Mouse (Mus musculus) ES-E14 (cell line): ENCODE measurements around the gene Ndufaf8. TPM values are rescaled to one million over a fixed set of nuclear protein-coding genes. Genes with fewer than 3 reads are reported as not detected.

ENCODE experiments used
- DNase-seq: peaks from one replicate; pipeline ENCODE4 v3.0.0-alpha.2; 2013; ENCODE audit warnings: low read depth, low spot score
- H3K27ac ChIP-seq: 2 replicates; pipeline ENCODE4 v1.5.1; 2012; ENCODE audit warnings: low read depth, mild to moderate bottlenecking, low read length, moderate library complexity, mixed read lengths; ENCODE audit not compliant: poor library complexity, insufficient read depth, severe bottlenecking
- H3K36me3 ChIP-seq: 2 replicates; pipeline ENCODE4 v1.6.1; 2012; ENCODE audit warnings: mild to moderate bottlenecking, low read length, moderate library complexity, mixed read lengths; ENCODE audit not compliant: control insufficient read depth, poor library complexity, insufficient read depth, severe bottlenecking
- H3K4me1 ChIP-seq, 2 experiments: fragments of 150-350 bp in 1 of 2; sonication (generic) in 1 of 2; 2 replicates each; pipeline ENCODE4 v1.6.1; 2012; ENCODE audit warnings: low read length in 2 of 2, mild to moderate bottlenecking in 1 of 2, mixed read lengths in 1 of 2; ENCODE audit not compliant: control insufficient read depth in 2 of 2, insufficient read depth in 2 of 2, poor library complexity in 1 of 2
- H3K4me3 ChIP-seq, 2 experiments: fragments of 150-350 bp in 1 of 2; sonication (generic) in 1 of 2; 2 replicates each; pipeline ENCODE4 v1.5.1; 2012; ENCODE audit warnings: low read length in 2 of 2, low read depth in 1 of 2, mild to moderate bottlenecking in 1 of 2, mixed read lengths in 1 of 2; ENCODE audit not compliant: insufficient read depth in 1 of 2, poor library complexity in 1 of 2, severe bottlenecking in 1 of 2
- H3K9ac ChIP-seq: 2 replicates; pipeline ENCODE4 v1.6.1; 2012; ENCODE audit warnings: low read depth, mild to moderate bottlenecking, low read length, mixed read lengths; ENCODE audit not compliant: poor library complexity, insufficient read depth, severe bottlenecking
- H3K9me3 ChIP-seq: fragments of 150-350 bp; sonication (generic); 2 replicates; pipeline ENCODE4 v1.6.1; 2012; ENCODE audit warnings: low read depth, mild to moderate bottlenecking, low read length; ENCODE audit not compliant: control insufficient read depth, insufficient read depth
- CHD2 ChIP-seq: IDR thresholded peaks from 2 replicates; pipeline ENCODE4 v1.6.1; 2014; ENCODE audit warnings: mild to moderate bottlenecking, low read depth, low read length, inconsistent platforms
- HCFC1 ChIP-seq: IDR thresholded peaks from 2 replicates; pipeline ENCODE4 v1.6.1; 2012; ENCODE audit warnings: low read length, inconsistent platforms, borderline replicate concordance; ENCODE audit not compliant: insufficient read depth
- MAFK ChIP-seq: IDR thresholded peaks from 2 replicates; pipeline ENCODE4 v1.6.1; 2014; ENCODE audit warnings: mild to moderate bottlenecking, low read depth, low read length, inconsistent platforms; ENCODE audit not compliant: insufficient read depth
- ZC3H11A ChIP-seq: IDR thresholded peaks from 2 replicates; pipeline ENCODE4 v1.6.1; 2012; ENCODE audit warnings: low read depth, mild to moderate bottlenecking, inconsistent platforms, low read length, borderline replicate concordance
- ZNF384 ChIP-seq: IDR thresholded peaks from 2 replicates; pipeline ENCODE4 v1.6.1; 2012; ENCODE audit warnings: low read depth, low read length, inconsistent platforms
- in situ Hi-C, 2 experiments: fragments of 600-800 bp; cut with MboI; formaldehyde crosslinking; loops; one replicate each; pipeline ENCODE4 v1.15.1; 2025; ENCODE audit warnings: low sequenced_read_pairs in 2 of 2, inconsistent platforms in 1 of 2; ENCODE audit not compliant: unreplicated experiment in 2 of 2
- total RNA-seq: library from RNA; depleted of rRNA; stranded (reverse); fragments of 300-350 nt; gene quantifications from 2 replicates; pipeline ENCODE4 v1.2.3, GENCODE M21; 2012

Gene Ndufaf8
- total RNA-seq, 1 experiment: 49.3 TPM

GRCm38 (mm10) chr11:120070286-120070930 is 28.3 kb upstream of the Ndufaf8 start:
- peaks cover 33% of the 10 kb centered on the region for H3K36me3 ChIP-seq
- H3K4me1 ChIP-seq: peaks cover 7 to 45% of the 10 kb centered on the region in 2 experiments
- no peak overlapping the region for H3K27ac ChIP-seq
- in situ Hi-C loops: no loop called here
- H3K4me3 ChIP-seq: no peak overlapping the region
- no peaks in the 10 kb centered on the region for H3K9me3 ChIP-seq
- no peak overlapping the region for H3K9ac ChIP-seq
- no peak for DNase-seq
- TF ChIP-seq ZC3H11A (no peak), MAFK (no peak), CHD2 (no peak), ZNF384 (no peak), HCFC1 (no peak)

- Histone ChIP-seq H3K9ac (no peak overlapping the region), H3K4me3 (no peak overlapping the region), H3K27ac (no peak overlapping the region), H3K36me3 (peaks cover 38% of the 10 kb centered on the region), H3K4me1 (peaks cover 9 to 43% of the 10 kb centered on the region in 2 experiments), H3K9me3 (no peaks in the 10 kb centered on the region)
- TF ChIP-seq ZC3H11A (no peak), ZNF384 (no peak), MAFK (no peak), CHD2 (no peak), HCFC1 (no peak)
- in situ Hi-C loops: no loop called here
- DNase-seq: no peak
Measured at GRCm38 (mm10) chr11:120071065-120071464, 27.7 kb upstream of the Ndufaf8 start.

GRCm38 (mm10) chr11:120071731-120072320 is 26.9 kb upstream of the Ndufaf8 start:
- H3K9ac ChIP-seq: no peak overlapping the region
- H3K9me3 ChIP-seq: no peaks in the 10 kb centered on the region
- in situ Hi-C loops: no loop called here
- peaks cover 33% of the 10 kb centered on the region for H3K36me3 ChIP-seq
- no peak overlapping the region for H3K4me3 ChIP-seq
- TF ChIP-seq ZC3H11A (no peak), CHD2 (no peak), ZNF384 (no peak), MAFK (no peak), HCFC1 (no peak)
- H3K4me1 ChIP-seq: peaks cover 9 to 43% of the 10 kb centered on the region in 2 experiments
- no peak for DNase-seq
- H3K27ac ChIP-seq: no peak overlapping the region; the same call in 1 of the 2 replicates

GRCm38 (mm10) chr11:120072986-120073647 is 25.6 kb upstream of the Ndufaf8 start:
- Histone ChIP-seq H3K27ac (no peak overlapping the region), H3K36me3 (peaks cover 29% of the 10 kb centered on the region), H3K4me1 (peaks cover 9 to 40% of the 10 kb centered on the region in 2 experiments), H3K4me3 (no peak overlapping the region), H3K9ac (no peak overlapping the region), H3K9me3 (no peaks in the 10 kb centered on the region)
- TF ChIP-seq ZC3H11A (no peak), MAFK (no peak), CHD2 (no peak), ZNF384 (no peak), HCFC1 (no peak)
- in situ Hi-C loops: no loop called here
- no peak for DNase-seq
